Mouse (Mus musculus): Measurements from ENCODE around the gene Terb1. TPM values are rescaled to one million over a fixed set of nuclear protein-coding genes. Genes with fewer than 3 reads are reported as not detected.

Gene Terb1
- total RNA-seq (2014; rRNA removed) (0.43 and 0.46 TPM in 2 replicates), polyA plus RNA-seq (2015; fragmentation: Nextera tagmentation; extraction: Ambion mirVana) (0.14 and 0.44 TPM in 2 replicates)

DNA sequence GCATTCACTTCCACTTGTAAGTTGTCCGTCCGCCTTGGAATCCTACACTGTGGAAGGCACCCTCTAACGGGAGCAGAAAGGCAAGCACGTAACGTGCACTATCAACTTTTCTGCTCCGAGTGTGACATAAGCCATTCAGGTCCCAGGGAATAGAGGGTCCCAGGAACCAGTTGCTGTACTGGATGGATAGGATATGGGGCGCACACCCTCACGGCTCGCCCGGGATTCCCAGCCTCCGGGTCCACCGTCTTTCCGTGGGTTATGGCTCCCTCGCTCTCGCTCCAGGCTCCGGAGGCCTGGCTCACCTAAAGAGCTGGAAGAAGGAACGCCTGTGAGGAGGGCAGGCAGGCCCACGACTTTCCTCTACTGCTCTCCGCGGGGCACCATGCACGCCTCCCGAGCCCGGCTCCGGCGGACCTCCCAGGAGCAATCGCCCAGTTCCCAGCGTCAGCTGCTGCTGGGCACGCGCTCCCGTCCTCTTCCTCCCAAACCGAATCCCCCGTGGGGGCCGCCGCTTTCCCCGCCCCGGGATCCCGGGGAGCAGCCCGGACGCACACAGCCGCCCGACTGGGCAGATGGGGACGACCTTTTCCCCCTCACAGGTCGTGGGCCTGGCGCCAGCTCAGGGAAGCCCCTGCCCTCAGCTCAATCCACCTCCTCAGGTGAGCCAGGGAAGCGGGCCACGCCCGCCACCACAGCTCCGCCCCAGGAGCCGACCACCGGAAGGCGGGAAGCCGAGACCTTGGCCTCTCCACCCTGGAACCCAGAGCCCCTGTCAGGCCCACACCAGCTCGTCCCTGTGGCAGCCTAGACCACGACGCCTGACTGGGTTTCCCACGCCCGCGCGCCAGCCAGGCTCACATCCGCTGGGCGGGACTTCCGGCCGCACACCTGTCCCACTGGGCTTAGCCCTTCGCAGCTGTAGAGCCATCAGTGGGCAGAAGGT is at the start of gene Terb1:
Gene Terb1 (minus strand): TSS at position 850 of the 946 bp plus-strand sequence.
- H3K4me1 ChIP-seq (ENCODE audit: insufficient read depth): 0 out of 2 replicates have a peak, but pooled peaks cover 3% of the 10 kb centered on the region
- DNase-seq: peak; percentile 44
- peak within 1 kb of the TSS; percentile 63 for H3K9ac ChIP-seq
- H3K4me2 ChIP-seq (ENCODE audit: low read depth): peak within 1 kb of the TSS; percentile 99
- no peaks in the 10 kb centered on the region for H3K9me3 ChIP-seq (ENCODE audit: low read length)
- no peaks in the 10 kb centered on the region for H3K27me3 ChIP-seq (ENCODE audit: insufficient read depth, low read length)
- TF ChIP-seq CTCF (IDR thresholded peaks at IDR 0.05; ENCODE audit: low read depth): peak; percentile 21; the same call in 1 of the 2 replicates
- H3K4me3 ChIP-seq (ENCODE audit: low read depth, low read length): peak within 1 kb of the TSS; percentile 48
- H3K36me3 ChIP-seq (ENCODE audit: insufficient read depth): peaks cover 21% of the 10 kb centered on the region
- 1% methylated on average over 64 of the region's 64 CpGs for WGBS
- ATAC-seq: peak; percentile 79
- no peak within 1 kb of the TSS for H3K27ac ChIP-seq (ENCODE audit: low read depth, low read length)

- Histone ChIP-seq H3K27ac (ENCODE audit: low read depth, low read length) (no peak overlapping the region), H3K36me3 (ENCODE audit: insufficient read depth) (no peaks in the 10 kb centered on the region), H3K4me2 (ENCODE audit: low read depth) (no peak overlapping the region), H3K27me3 (ENCODE audit: insufficient read depth, low read length) (no peaks in the 10 kb centered on the region), H3K4me3 (ENCODE audit: low read depth, low read length) (no peak overlapping the region), H3K4me1 (ENCODE audit: insufficient read depth) (no peaks in the 10 kb centered on the region), H3K9me3 (ENCODE audit: low read length) (no peaks in the 10 kb centered on the region), H3K9ac (no peak overlapping the region)
- WGBS: 89% methylated on average over 7 of the region's 7 CpGs
- no peak for DNase-seq
- no peak for ATAC-seq
- no peak for TF ChIP-seq CTCF (IDR thresholded peaks at IDR 0.05; ENCODE audit: low read depth)
These were observed 47.5 kb upstream of the Terb1 start for GRCm38 (mm10) chr8:104557226-104557625.

DNA sequence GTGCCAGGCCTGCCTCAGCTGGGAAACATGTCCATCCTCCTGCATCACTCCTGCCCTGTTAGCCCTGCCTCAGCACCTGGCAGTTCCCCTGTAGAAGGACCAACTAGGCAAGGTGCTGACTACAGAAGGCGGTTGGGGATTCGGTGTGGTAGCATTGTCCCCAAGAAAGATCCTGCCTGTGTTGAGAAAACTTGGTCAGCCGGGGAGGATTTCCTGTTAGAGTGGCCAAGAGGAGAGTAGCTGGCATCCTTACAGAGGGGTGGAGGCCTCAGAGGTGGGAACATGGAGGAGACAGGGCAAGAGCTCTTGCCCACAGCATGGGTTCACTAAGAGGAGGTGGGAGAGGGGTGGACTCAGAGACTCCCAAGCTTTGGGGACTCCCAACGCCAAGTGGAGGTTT is 45.5 kb upstream of the Terb1 start:
- ATAC-seq (no peak), DNase-seq (no peak)
- TF ChIP-seq CTCF (IDR thresholded peaks at IDR 0.05; ENCODE audit: low read depth): no peak
- H3K36me3 ChIP-seq (ENCODE audit: insufficient read depth): no peaks in the 10 kb centered on the region
- H3K27me3 ChIP-seq (ENCODE audit: insufficient read depth, low read length): no peaks in the 10 kb centered on the region
- H3K4me1 ChIP-seq (ENCODE audit: insufficient read depth): no peaks in the 10 kb centered on the region
- no peak overlapping the region for H3K4me3 ChIP-seq (ENCODE audit: low read depth, low read length)
- no peak overlapping the region for H3K27ac ChIP-seq (ENCODE audit: low read depth, low read length)
- no peaks in the 10 kb centered on the region for H3K9me3 ChIP-seq (ENCODE audit: low read length)
- no peak overlapping the region for H3K4me2 ChIP-seq (ENCODE audit: low read depth)
- WGBS: 82% methylated on average over 4 of the region's 4 CpGs
- no peak overlapping the region for H3K9ac ChIP-seq

GRCm38 (mm10) chr8:104543440-104544045 is 33.8 kb upstream of the Terb1 start:
- no peak for DNase-seq
- no peak overlapping the region for H3K27ac ChIP-seq (ENCODE audit: low read depth, low read length)
- no peak for TF ChIP-seq CTCF (IDR thresholded peaks at IDR 0.05; ENCODE audit: low read depth)
- peaks cover 9% of the 10 kb centered on the region; the same call in 1 of the 2 replicates for H3K4me1 ChIP-seq (ENCODE audit: insufficient read depth)
- no peak overlapping the region for H3K4me3 ChIP-seq (ENCODE audit: low read depth, low read length)
- no peaks in the 10 kb centered on the region for H3K36me3 ChIP-seq (ENCODE audit: insufficient read depth)
- no peaks in the 10 kb centered on the region for H3K9me3 ChIP-seq (ENCODE audit: low read length)
- H3K9ac ChIP-seq: no peak overlapping the region
- 82% methylated on average over 8 of the region's 8 CpGs for WGBS
- peaks cover 27% of the 10 kb centered on the region for H3K27me3 ChIP-seq (ENCODE audit: insufficient read depth, low read length)
- no peak for ATAC-seq
- H3K4me2 ChIP-seq (ENCODE audit: low read depth): no peak overlapping the region

DNA sequence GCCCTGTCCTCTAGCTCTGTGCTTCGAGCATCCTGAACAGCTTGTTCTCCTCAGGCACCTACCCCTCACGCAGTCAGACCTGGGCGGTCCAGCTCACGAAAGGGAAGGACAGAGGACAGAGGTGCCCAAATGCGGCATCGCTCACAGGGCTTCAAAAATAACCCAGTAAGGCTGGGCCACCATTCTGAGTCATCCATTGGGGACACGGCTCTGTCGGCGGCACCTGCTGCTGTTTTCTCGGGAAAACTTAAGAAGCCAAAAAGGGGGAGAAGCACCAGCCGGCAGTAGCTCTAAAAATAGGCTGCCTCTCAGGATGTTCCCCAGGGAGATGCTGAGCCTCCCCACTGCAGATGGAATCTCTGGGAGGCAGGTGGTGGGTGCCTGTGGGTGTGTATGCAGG is 32.5 kb upstream of the Terb1 start:
- peaks cover 27% of the 10 kb centered on the region for H3K27me3 ChIP-seq (ENCODE audit: insufficient read depth, low read length)
- no peaks in the 10 kb centered on the region for H3K36me3 ChIP-seq (ENCODE audit: insufficient read depth)
- peaks cover 9% of the 10 kb centered on the region; the same call in 1 of the 2 replicates for H3K4me1 ChIP-seq (ENCODE audit: insufficient read depth)
- 8% methylated on average over 11 of the region's 11 CpGs for WGBS
- H3K9ac ChIP-seq: no peak overlapping the region
- H3K9me3 ChIP-seq (ENCODE audit: low read length): no peaks in the 10 kb centered on the region
- peak; percentile 63; the same call in 1 of the 2 replicates for ATAC-seq
- H3K4me3 ChIP-seq (ENCODE audit: low read depth, low read length): peak overlapping the region; percentile 52; the same call in 1 of the 2 replicates
- H3K27ac ChIP-seq (ENCODE audit: low read depth, low read length): no peak overlapping the region
- peak; percentile 61 for DNase-seq
- no peak for TF ChIP-seq CTCF (IDR thresholded peaks at IDR 0.05; ENCODE audit: low read depth)
- peak overlapping the region; percentile 96 for H3K4me2 ChIP-seq (ENCODE audit: low read depth)

DNA sequence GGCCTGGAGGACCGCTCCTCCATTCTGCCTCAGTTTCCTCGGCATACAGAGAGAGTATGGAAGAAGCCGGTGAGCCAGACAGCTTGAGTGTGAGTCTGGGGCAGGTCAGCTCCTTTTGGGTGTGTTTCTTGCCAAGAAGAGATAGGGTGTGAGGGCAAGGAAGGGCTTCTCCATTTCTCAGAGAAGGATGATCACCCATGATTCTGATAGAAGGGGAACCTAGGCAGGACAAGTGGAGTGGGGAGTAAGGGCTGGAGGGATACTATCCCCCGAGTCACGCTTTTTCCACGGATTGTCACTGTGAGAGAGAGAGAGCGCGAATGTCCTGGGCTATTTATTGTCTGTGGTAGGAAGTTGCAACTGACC is 31.8 kb upstream of the Terb1 start:
- DNase-seq (no peak), ATAC-seq (no peak)
- no peaks in the 10 kb centered on the region for H3K9me3 ChIP-seq (ENCODE audit: low read length)
- TF ChIP-seq CTCF (IDR thresholded peaks at IDR 0.05; ENCODE audit: low read depth): no peak
- H3K36me3 ChIP-seq (ENCODE audit: insufficient read depth): no peaks in the 10 kb centered on the region
- H3K4me3 ChIP-seq (ENCODE audit: low read depth, low read length): peak overlapping the region; percentile 52
- H3K27me3 ChIP-seq (ENCODE audit: insufficient read depth, low read length): peaks cover 27% of the 10 kb centered on the region
- peaks cover 9% of the 10 kb centered on the region; the same call in 1 of the 2 replicates for H3K4me1 ChIP-seq (ENCODE audit: insufficient read depth)
- H3K4me2 ChIP-seq (ENCODE audit: low read depth): peak overlapping the region; percentile 96
- 9% methylated on average over 8 of the region's 8 CpGs for WGBS
- no peak overlapping the region; the same call in 1 of the 2 replicates for H3K9ac ChIP-seq
- no peak overlapping the region for H3K27ac ChIP-seq (ENCODE audit: low read depth, low read length)

Data from forebrain, postnatal 0 days (tissue).